ENCODE assay signal across 18 mouse cellular contexts in the genomic region with DNA sequence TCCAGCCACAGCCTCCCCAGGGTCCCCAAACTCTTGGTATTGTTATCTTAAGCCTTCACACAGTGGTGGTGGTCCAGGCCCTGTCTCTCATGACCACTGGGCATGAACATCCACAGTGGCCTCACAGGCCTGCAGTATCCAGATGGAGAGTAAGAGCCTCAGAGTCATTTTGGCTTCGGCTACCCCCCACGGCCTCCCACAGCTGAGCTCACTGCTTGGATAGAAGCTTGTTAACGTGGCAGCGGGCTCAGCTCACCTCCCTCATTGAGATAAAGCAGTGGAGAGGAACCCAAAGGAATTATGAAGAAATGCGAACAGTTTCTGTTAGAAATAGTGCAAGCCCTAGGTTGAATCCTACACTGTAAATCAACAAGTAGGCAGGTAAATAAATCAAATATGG. TPM values are rescaled to one million over a fixed set of nuclear protein-coding genes. Genes with fewer than 3 reads are reported as not detected.
DNase-seq lines count a peak whose midpoint lies in the region.
"Had no signal": no experiment of that assay in that cellular context is flagged by ENCODE, and none has a peak within 500 bp of the region (broad histone marks: within the 10 kb centered on the region; RNA-seq: fewer than 3 reads in every experiment).

No protein-coding gene starts in this region.

- peaks cover 33% of the 10 kb centered on the region for H3K4me1 ChIP-seq in heart, embryonic 10.5 days
- H3K4me1 ChIP-seq: forebrain, embryonic 13.5 days; hindbrain, embryonic 15.5 days had no signal

- intact Hi-C loops in gastrocnemius, postnatal 14 days (cut with DNase I; ENCODE audit: low total_unique reads), result no loop called here

- H3K36me3 ChIP-seq in heart, embryonic 10.5 days, result no peaks in the 10 kb centered on the region
- H3K36me3 ChIP-seq: forebrain, embryonic 10.5 days; hindbrain, embryonic 12.5 days had no signal

- WGBS in heart, embryonic 10.5 days, result 69% methylated on average over 5 of the region's 5 CpGs

- no peak overlapping the region for H3K4me3 ChIP-seq in heart, embryonic 10.5 days
- H3K4me3 ChIP-seq: forebrain, embryonic 10.5 days; forebrain, embryonic 13.5 days; hindbrain, embryonic 12.5 days; hindbrain, embryonic 15.5 days had no signal

- H3K27me3 ChIP-seq in heart, embryonic 10.5 days (ENCODE audit: insufficient read depth, poor library complexity, severe bottlenecking), result peaks cover 83% of the 10 kb centered on the region
- H3K27me3 ChIP-seq: forebrain, embryonic 13.5 days; hindbrain, embryonic 15.5 days had no signal

- H3K9me3 ChIP-seq in heart, embryonic 10.5 days, result no peaks in the 10 kb centered on the region
- H3K9me3 ChIP-seq: forebrain, embryonic 10.5 days; forebrain, embryonic 13.5 days; hindbrain, embryonic 12.5 days; hindbrain, embryonic 15.5 days had no signal

- H3K27ac ChIP-seq in heart, embryonic 10.5 days, result no peak overlapping the region
- H3K27ac ChIP-seq: forebrain, embryonic 10.5 days; forebrain, embryonic 13.5 days; hindbrain, embryonic 12.5 days; hindbrain, embryonic 15.5 days had no signal

- DNase-seq in gastrocnemius, postnatal 14 days, result peak; percentile 37
- DNase-seq in gastrocnemius, adult 18-20 months (ENCODE audit: low spot score), result no peak
- DNase-seq in heart, postnatal 4 days, result peak; percentile 18
- no peak for DNase-seq in heart, embryonic 10.5 days (ENCODE audit: low spot score)
- peak; percentile 24 for DNase-seq in skeletal muscle tissue, adult 2 months (ENCODE audit: low read depth, low spot score)
- no peak for DNase-seq in natural killer cell, adult 2 months (ENCODE audit: low spot score in 2 of 2)
- DNase-seq: adrenal gland, adult 2 months; adrenal gland, postnatal 14 days; cerebellum, adult 11 months; cerebellum, adult 2 months; cerebellum, adult 9-11 months; cerebellum, postnatal 25 days; gastrocnemius, postnatal 10 days; heart, adult 18-20 months had no signal

RNA-seq across cellular contexts. Expression of a gene that starts 32.4 kb away (rescaled TPM):
- total RNA-seq in gastrocnemius, postnatal 14 days (2021), result under 1 TPM; 0.24 to 0.55 TPM
- under 1 TPM; 0.21 to 0.80 TPM for total RNA-seq in gastrocnemius, adult 18-20 months (2021)
- total RNA-seq in heart, postnatal 4 days (2021), result 1 to 10 TPM; 1.0 to 1.3 TPM
- 1.2 and 2.0 TPM in 2 replicates for polyA plus RNA-seq in heart, embryonic 10.5 days (2016; fragmentation: Nextera tagmentation; extraction: Ambion mirVana)

Comparison
In these comparisons a context has a peak if more than half of its experiments do, and no peak if none do; other contexts are left out.
1. DNase-seq: peak in gastrocnemius, postnatal 14 days (single experiment), heart, postnatal 4 days (single experiment) and skeletal muscle tissue, adult 2 months (single experiment); none in gastrocnemius, adult 18-20 months (single experiment), heart, embryonic 10.5 days (single experiment) and natural killer cell, adult 2 months (0 of 2).